In the genomic region with DNA sequence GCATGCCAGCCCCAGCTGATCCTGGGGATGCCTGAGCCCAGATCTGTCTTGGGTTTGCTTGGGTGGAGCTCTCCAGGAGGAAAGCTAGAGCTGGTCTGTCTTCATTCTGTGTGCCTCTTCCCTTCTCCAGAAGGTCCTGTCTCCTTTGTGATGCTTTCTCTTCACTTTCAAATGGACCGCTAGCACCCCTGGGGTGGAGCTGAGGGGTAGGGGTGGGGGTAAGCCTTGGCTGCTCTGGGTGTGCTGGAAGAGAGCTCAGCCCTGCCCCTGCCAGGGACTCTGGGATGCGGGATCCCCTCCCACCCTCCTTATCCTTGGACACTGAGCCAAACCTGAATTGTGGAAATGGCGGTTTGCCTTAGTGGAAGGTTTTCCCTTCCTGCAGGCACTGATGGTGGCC, we compare ENCODE assay signal across 17 mouse cellular contexts.
"Had no signal": no experiment of that assay in that cellular context is flagged by ENCODE, and none has a peak within 500 bp of the region (broad histone marks: within the 10 kb centered on the region; RNA-seq: fewer than 3 reads in every experiment).

No protein-coding gene starts in this region.

- H3K36me3 ChIP-seq: liver, embryonic 13.5 days had no signal

- DNase-seq: kidney, postnatal 25 days; layer of hippocampus, postnatal 36 days; liver, embryonic 13.5 days; lung, adult 2 months; lung, postnatal 14 days; lung, postnatal 4 days; midbrain, embryonic 14.5 days; right cerebral cortex, adult 18-20 months; right cerebral cortex, postnatal 14 days; right cerebral cortex, postnatal 4 days; thymus, adult 2 months; thymus, postnatal 14 days; thymus, postnatal 4 days had no signal

- H3K9ac ChIP-seq: liver, embryonic 13.5 days had no signal

- H3K9me3 ChIP-seq: liver, embryonic 13.5 days had no signal

- H3K4me3 ChIP-seq: layer of hippocampus, adult 2 months; left cerebral cortex, adult 2 months; liver, embryonic 13.5 days had no signal

- H3K4me2 ChIP-seq: liver, embryonic 13.5 days had no signal

- H3K27ac ChIP-seq: kidney, postnatal 0 days; layer of hippocampus, adult 2 months; left cerebral cortex, adult 2 months; liver, embryonic 13.5 days; stomach, postnatal 0 days had no signal
